Mouse (Mus musculus): ENCODE data around the gene Vmp1. TPM values are rescaled to one million over a fixed set of nuclear protein-coding genes. Genes with fewer than 3 reads are reported as not detected.

Vmp1 gene
- total and polyA plus RNA-seq, 3 experiments: 80.9 to 209 (median 167) TPM

DNA sequence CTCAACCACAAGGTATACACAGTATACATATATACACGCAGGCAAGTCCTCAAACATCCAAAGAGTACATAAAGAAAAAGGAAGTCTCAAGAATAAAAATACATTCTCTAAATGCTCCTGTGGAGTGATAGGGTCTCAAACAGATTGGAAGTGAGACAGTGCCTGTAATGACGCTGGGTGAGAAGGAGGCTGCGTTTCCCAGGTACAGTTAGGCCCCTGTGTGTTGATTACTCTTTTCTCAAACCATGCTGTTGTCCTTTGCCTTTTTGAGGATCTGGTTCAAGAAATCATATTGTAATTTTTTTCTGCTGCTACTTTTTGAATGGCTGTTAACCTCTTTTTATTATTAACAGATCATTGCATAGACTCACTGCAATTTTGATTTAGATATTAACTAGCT is 6.7 kb upstream of the Vmp1 start:
- H3K4me2 ChIP-seq (ENCODE audit: insufficient read depth, low read depth, poor library complexity, severe bottlenecking): no peak overlapping the region
- H3K36me3 ChIP-seq (replicated peaks in 1 of 2; ENCODE audit: control insufficient read depth in 1 of 2, insufficient read depth in 1 of 2, low read length in 1 of 2): peaks cover 50 to 91% of the 10 kb centered on the region in 2 experiments
- TF ChIP-seq POLR2AphosphoS2 (IDR thresholded peaks at IDR 0.05; ENCODE audit: low read depth, low read length) (no peak), TBP (conservative IDR thresholded peaks at IDR 0.05; ENCODE audit: low read depth, low read length) (no peak), RCOR1 (conservative IDR thresholded peaks at IDR 0.05; ENCODE audit: low read depth, low read length) (no peak), ETS1 (conservative IDR thresholded peaks at IDR 0.05; ENCODE audit: low read depth, low read length) (no peak), PAX5 (IDR thresholded peaks at IDR 0.05; ENCODE audit: low read length) (no peak), HCFC1 (IDR thresholded peaks at IDR 0.05; ENCODE audit: low read depth, low read length) (no peak), NRF1 (IDR thresholded peaks at IDR 0.05; ENCODE audit: low read depth, low read length) (no peak), CHD2 (IDR thresholded peaks at IDR 0.05; ENCODE audit: low read length) (no peak), MXI1 (IDR thresholded peaks at IDR 0.05; ENCODE audit: low read depth, low read length) (no peak)
- no peaks in the 10 kb centered on the region for H3K27me3 ChIP-seq (replicated peaks)
- dilution Hi-C loops (cut with MboI; ENCODE audit: extremely low pct_ligation_motif_present, extremely low pct_unique_long_range_greater_than_20kb, low sequenced_read_pairs) (no loop called here), in situ Hi-C loops (cut with MboI; ENCODE audit: low pct_ligation_motif_present, low pct_unique_long_range_greater_than_20kb, low sequenced_read_pairs) (loop anchor here (10.0 kb wide), 1 partner anchor 144 kb away; no protein-coding TSS in a partner anchor)
- H3K9ac ChIP-seq (ENCODE audit: insufficient read depth, low read depth): peak overlapping the region; percentile 53; the same call in 1 of the 2 replicates
- peak overlapping the region; percentile 51 for H3K27ac ChIP-seq (ENCODE audit: insufficient read depth, low read depth)
- no peak overlapping the region for H3K4me3 ChIP-seq (replicated peaks in 1 of 3; ENCODE audit: low read depth in 2 of 3, low read length in 2 of 3, poor library complexity in 1 of 3)
- H3K79me2 ChIP-seq (replicated peaks; ENCODE audit: control insufficient read depth, extremely low read depth, insufficient read depth, poor library complexity, severe bottlenecking): peaks cover 56% of the 10 kb centered on the region
- H3K4me1 ChIP-seq (ENCODE audit: control insufficient read depth in 1 of 2, insufficient read depth in 2 of 2): peaks cover 7 to 38% of the 10 kb centered on the region in 2 experiments; a peak in 3 of 4 replicates
- H3K9me3 ChIP-seq (replicated peaks; ENCODE audit: low read length): no peaks in the 10 kb centered on the region
- DNase-seq (ENCODE audit: extremely low read depth): no peak

DNA sequence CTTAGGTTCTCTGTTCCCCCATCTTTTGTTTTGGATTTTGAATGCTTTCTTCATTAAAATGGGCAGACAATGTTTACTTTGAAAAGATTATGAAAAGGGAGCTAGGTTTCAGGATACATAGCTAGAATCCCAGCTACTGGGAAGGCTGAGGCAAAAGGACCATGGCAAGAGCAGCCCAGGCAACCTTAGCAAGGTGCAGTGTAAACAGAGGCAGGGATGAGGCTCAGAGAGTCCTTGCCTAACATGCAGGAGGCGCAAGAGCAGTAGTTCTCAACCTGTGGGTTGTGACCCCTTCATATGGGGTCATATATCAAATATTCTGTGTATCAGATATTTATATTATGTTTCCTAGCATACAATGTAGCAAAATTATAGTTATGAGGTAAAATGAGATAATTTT is 1.7 kb upstream of the Vmp1 start:
- in situ Hi-C loops (cut with MboI; ENCODE audit: low pct_ligation_motif_present, low pct_unique_long_range_greater_than_20kb, low sequenced_read_pairs): no loop called here
- H3K4me1 ChIP-seq (ENCODE audit: control insufficient read depth in 1 of 2, insufficient read depth in 2 of 2): peaks cover 9 to 55% of the 10 kb centered on the region in 2 experiments; a peak in 3 of 4 replicates
- dilution Hi-C loops (cut with MboI; ENCODE audit: extremely low pct_ligation_motif_present, extremely low pct_unique_long_range_greater_than_20kb, low sequenced_read_pairs): no loop called here
- no peak for DNase-seq (ENCODE audit: extremely low read depth)
- H3K4me2 ChIP-seq (ENCODE audit: insufficient read depth, low read depth, poor library complexity, severe bottlenecking): peak overlapping the region; percentile 99
- no peak for TF ChIP-seq JUN (IDR thresholded peaks at IDR 0.05; ENCODE audit: insufficient read depth, low read depth, low read length)
- no peak for TF ChIP-seq ZC3H11A (IDR thresholded peaks at IDR 0.05; ENCODE audit: low read depth, low read length)
- no peak for TF ChIP-seq ZMIZ1 (IDR thresholded peaks at IDR 0.05; ENCODE audit: low read depth, low read length)
- TF ChIP-seq TBP (conservative IDR thresholded peaks at IDR 0.05; ENCODE audit: low read depth, low read length): no peak
- no peak for TF ChIP-seq MAZ (IDR thresholded peaks at IDR 0.05; ENCODE audit: low read depth, low read length)
- no peak for TF ChIP-seq MYC (IDR thresholded peaks at IDR 0.05; ENCODE audit: low read depth, low read length)
- TF ChIP-seq CHD1 (IDR thresholded peaks at IDR 0.05; ENCODE audit: low read depth, low read length): no peak
- TF ChIP-seq HCFC1 (IDR thresholded peaks at IDR 0.05; ENCODE audit: low read depth, low read length): no peak
- TF ChIP-seq CTCF (conservative IDR thresholded peaks at IDR 0.05 in 1 of 2, IDR thresholded peaks at IDR 0.05 in 1 of 2; ENCODE audit: low read depth in 2 of 2, low read length in 2 of 2): no peak
- no peak for TF ChIP-seq BHLHE40 (IDR thresholded peaks at IDR 0.05; ENCODE audit: low read depth, low read length)
- no peak for TF ChIP-seq ZKSCAN1 (IDR thresholded peaks at IDR 0.05; ENCODE audit: borderline replicate concordance, low read depth, low read length)
- no peak for TF ChIP-seq ELF1 (IDR thresholded peaks at IDR 0.05; ENCODE audit: low read depth, low read length)
- TF ChIP-seq USF1 (IDR thresholded peaks at IDR 0.05; ENCODE audit: low read depth, low read length): no peak
- TF ChIP-seq POLR2A (IDR thresholded peaks at IDR 0.05; ENCODE audit: low read depth, low read length): no peak
- TF ChIP-seq IRF4 (IDR thresholded peaks at IDR 0.05; ENCODE audit: low read depth, low read length): no peak
- no peak for TF ChIP-seq SMC3 (IDR thresholded peaks at IDR 0.05; ENCODE audit: low read depth, low read length)
- no peak for TF ChIP-seq TCF12 (IDR thresholded peaks at IDR 0.05; ENCODE audit: low read depth, low read length)
- no peak for TF ChIP-seq NELFE (IDR thresholded peaks at IDR 0.05; ENCODE audit: low read depth, low read length)
- no peak for TF ChIP-seq CHD2 (IDR thresholded peaks at IDR 0.05; ENCODE audit: low read length)
- no peaks in the 10 kb centered on the region for H3K9me3 ChIP-seq (replicated peaks; ENCODE audit: low read length)
- H3K79me2 ChIP-seq (replicated peaks; ENCODE audit: control insufficient read depth, extremely low read depth, insufficient read depth, poor library complexity, severe bottlenecking): peaks cover 82% of the 10 kb centered on the region
- H3K9ac ChIP-seq (ENCODE audit: insufficient read depth, low read depth): peak overlapping the region; percentile 94
- no peak overlapping the region for H3K27ac ChIP-seq (ENCODE audit: insufficient read depth, low read depth)
- no peaks in the 10 kb centered on the region for H3K27me3 ChIP-seq (replicated peaks)
- H3K4me3 ChIP-seq (replicated peaks in 1 of 3; ENCODE audit: low read depth in 2 of 3, low read length in 2 of 3, poor library complexity in 1 of 3): peak overlapping the region in 2 of 3 experiments; percentile 9 to 68
- H3K36me3 ChIP-seq (replicated peaks in 1 of 2; ENCODE audit: control insufficient read depth in 1 of 2, insufficient read depth in 1 of 2, low read length in 1 of 2): peaks cover 18 to 42% of the 10 kb centered on the region in 2 experiments

All from CH12.LX (cell line).